10 mouse cellular contexts compared by ENCODE assay signal in genomic region chr1:127677131-127677631, GRCm38 (mm10). TPM values are rescaled to one million over a fixed set of nuclear protein-coding genes. Genes with fewer than 3 reads are reported as not detected.
DNase-seq lines count a peak whose midpoint lies in the region; ATAC-seq and TF ChIP-seq lines count a peak whose summit lies in the region.
"Had no signal": no experiment of that assay in that cellular context is flagged by ENCODE, and none has a peak within 500 bp of the region (broad histone marks: within the 10 kb centered on the region; RNA-seq: fewer than 3 reads in every experiment).

No protein-coding gene starts in this region.

- no peak for TF ChIP-seq CTCF in lung, postnatal 0 days (IDR thresholded peaks at IDR 0.05)

- peaks cover 6% of the 10 kb centered on the region; the same call in 1 of the 2 replicates for H3K4me1 ChIP-seq in embryonic facial prominence, embryonic 14.5 days (ENCODE audit: control insufficient read depth, insufficient read depth, low read length)
- H3K4me1 ChIP-seq in intestine, embryonic 15.5 days (replicated peaks), result peaks cover 17% of the 10 kb centered on the region
- no peaks in the 10 kb centered on the region for H3K4me1 ChIP-seq in lung, postnatal 0 days (ENCODE audit: insufficient read depth, low read depth, low read length)

- H3K27me3 ChIP-seq in embryonic facial prominence, embryonic 14.5 days (replicated peaks; ENCODE audit: control insufficient read depth, insufficient read depth, low read length), result peaks cover 72% of the 10 kb centered on the region
- H3K27me3 ChIP-seq in intestine, embryonic 15.5 days (replicated peaks), result peaks cover 47% of the 10 kb centered on the region
- peaks cover 33% of the 10 kb centered on the region for H3K27me3 ChIP-seq in lung, postnatal 0 days (replicated peaks; ENCODE audit: insufficient read depth, low read length)

- TF ChIP-seq EP300 in lung, postnatal 0 days (IDR thresholded peaks at IDR 0.05), result no peak

- H3K9ac ChIP-seq in embryonic facial prominence, embryonic 14.5 days (ENCODE audit: low read depth, low read length), result peak overlapping the region; percentile 55
- H3K9ac ChIP-seq in intestine, embryonic 15.5 days, result peak overlapping the region; percentile 38; the same call in 1 of the 2 replicates
- H3K9ac ChIP-seq in lung, postnatal 0 days (replicated peaks; ENCODE audit: low read depth), result 0 out of 2 replicates have a peak overlapping the region, but pooled peaks have one; percentile 8

- no peaks in the 10 kb centered on the region for H3K36me3 ChIP-seq in embryonic facial prominence, embryonic 14.5 days (ENCODE audit: control insufficient read depth, insufficient read depth, low read length)
- no peaks in the 10 kb centered on the region for H3K36me3 ChIP-seq in intestine, embryonic 15.5 days
- H3K36me3 ChIP-seq in lung, postnatal 0 days (ENCODE audit: insufficient read depth, low read length), result no peaks in the 10 kb centered on the region

- peak; percentile 28 for ATAC-seq in activated CD4-positive, CD25-positive, alpha-beta regulatory T cell, adult 4 months
- peak; percentile 66 for ATAC-seq in embryonic facial prominence, embryonic 14.5 days (ENCODE audit: low read depth)
- peak; percentile 68 for ATAC-seq in intestine, embryonic 15.5 days
- ATAC-seq in lung, postnatal 0 days, result peak; percentile 42; the same call in 1 of the 2 replicates

- no peak overlapping the region for H3K27ac ChIP-seq in embryonic facial prominence, embryonic 14.5 days (replicated peaks; ENCODE audit: low read depth, low read length)
- H3K27ac ChIP-seq in intestine, embryonic 15.5 days, result no peak overlapping the region
- no peak overlapping the region for H3K27ac ChIP-seq in lung, postnatal 0 days (ENCODE audit: low read length)

- peak; percentile 32 for DNase-seq in kidney, adult 18-20 months
- DNase-seq in kidney, adult 11 months, result no peak
- peak; percentile 12 for DNase-seq in embryonic facial prominence, embryonic 14.5 days (ENCODE audit: low spot score)
- DNase-seq in lung, postnatal 0 days (ENCODE audit: low spot score), result no peak
- DNase-seq in spleen, postnatal 36 days (ENCODE audit: low spot score in 2 of 2), result peak; percentile 46 to 49
- DNase-seq in layer of hippocampus, adult 8-10 months (ENCODE audit: low spot score in 2 of 2), result no peak

- H3K9me3 ChIP-seq in embryonic facial prominence, embryonic 14.5 days (ENCODE audit: control insufficient read depth, low read length), result no peaks in the 10 kb centered on the region
- H3K9me3 ChIP-seq in intestine, embryonic 15.5 days, result no peaks in the 10 kb centered on the region
- no peaks in the 10 kb centered on the region for H3K9me3 ChIP-seq in lung, postnatal 0 days (ENCODE audit: low read length)

- peak overlapping the region; percentile 58 for H3K4me3 ChIP-seq in embryonic facial prominence, embryonic 14.5 days (ENCODE audit: low read depth, low read length)
- H3K4me3 ChIP-seq in intestine, embryonic 15.5 days (replicated peaks), result peak overlapping the region; percentile 52
- H3K4me3 ChIP-seq in lung, postnatal 0 days (ENCODE audit: low read depth, low read length), result peak overlapping the region; percentile 54

- H3K4me2 ChIP-seq in embryonic facial prominence, embryonic 14.5 days (ENCODE audit: low read depth, low read length), result peak overlapping the region; percentile 98
- peak overlapping the region; percentile 99 for H3K4me2 ChIP-seq in intestine, embryonic 15.5 days (replicated peaks)
- H3K4me2 ChIP-seq in lung, postnatal 0 days (replicated peaks; ENCODE audit: low read depth, low read length), result peak overlapping the region; percentile 97

- 1% methylated on average over 38 of the region's 44 CpGs for WGBS in embryonic facial prominence, embryonic 14.5 days
- 1% methylated on average over 44 of the region's 44 CpGs for WGBS in intestine, embryonic 15.5 days
- 1% methylated on average over 42 of the region's 44 CpGs for WGBS in lung, postnatal 0 days

RNA-seq across cellular contexts. Expression of gene Tmem163, which starts 2.2 kb away (rescaled TPM):
- polyA plus RNA-seq in activated CD4-positive, CD25-positive, alpha-beta regulatory T cell, adult 4 months (2017; shearing (Covaris generic)), result not detected
- 2.1 and 4.7 TPM in 2 replicates for polyA plus RNA-seq in embryonic facial prominence, embryonic 14.5 days (2014; fragmentation: Nextera tagmentation; extraction: Ambion mirVana)
- polyA plus RNA-seq in intestine, embryonic 15.5 days (2015; fragmentation: Nextera tagmentation; extraction: Ambion mirVana), result 0.85 and 0.88 TPM in 2 replicates
- polyA plus RNA-seq in lung, postnatal 0 days (2015; fragmentation: Nextera tagmentation; extraction: Ambion mirVana), result 19.6 and 20.0 TPM in 2 replicates
- total RNA-seq in layer of hippocampus, adult 8-10 months (2022), result 10 to 100 TPM in 1 of 4 experiments, 1 to 10 TPM in 3; 7.5 to 10.8 (median 9.0) TPM
- polyA plus RNA-seq: Patski had no signal

RNA-seq across cellular contexts. Expression of gene Acmsd, which starts 52.0 kb away (rescaled TPM):
- under 1 TPM in 1 of 2 experiments, not detected in 1; 0.12 TPM for polyA plus RNA-seq in activated CD4-positive, CD25-positive, alpha-beta regulatory T cell, adult 4 months (2017; shearing (Covaris generic))
- polyA plus RNA-seq in embryonic facial prominence, embryonic 14.5 days (2014; fragmentation: Nextera tagmentation; extraction: Ambion mirVana), result 0.10 and 0.22 TPM in 2 replicates
- 0.15 and 0.28 TPM in 2 replicates for polyA plus RNA-seq in intestine, embryonic 15.5 days (2015; fragmentation: Nextera tagmentation; extraction: Ambion mirVana)
- 0.21 and 0.44 TPM in 2 replicates for polyA plus RNA-seq in lung, postnatal 0 days (2015; fragmentation: Nextera tagmentation; extraction: Ambion mirVana)
- not detected for total RNA-seq in layer of hippocampus, adult 8-10 months (2022)
- total RNA-seq: layer of hippocampus, postnatal 25 days had no signal
- polyA plus RNA-seq: Patski had no signal

Comparison
In these comparisons a context has a peak if more than half of its experiments do, and no peak if none do; other contexts are left out.
1. DNase-seq: peak in kidney, adult 18-20 months (single experiment), embryonic facial prominence, embryonic 14.5 days (single experiment) and spleen, postnatal 36 days (2 of 2); none in kidney, adult 11 months (single experiment), lung, postnatal 0 days (single experiment) and layer of hippocampus, adult 8-10 months (0 of 2).
2. Peak in every context shown above with its lines, with median percentiles within 50 percentile points of each other: ATAC-seq, H3K4me2 ChIP-seq, H3K4me3 ChIP-seq and H3K9ac ChIP-seq.